Mouse (Mus musculus) intestine, postnatal 0 days (tissue): Measurements from ENCODE around the gene Sord. TPM values are rescaled to one million over a fixed set of nuclear protein-coding genes. Genes with fewer than 3 reads are reported as not detected.
A peak's percentile ranks its signal among the peaks of the same experiment; 100 is the strongest.
"Not testable (repeated sequence)": the region's sequence is repeated elsewhere in the genome, so short reads cannot be mapped to it uniquely, and the experiment has no call there.

Experiments used
- ATAC-seq: fragments of 200-750 bp; cut with Nextera tagmentation; 2 replicates; pipeline ENCODE4 v1.8.0; 2017; ENCODE audit warnings: mild to moderate bottlenecking, moderate TSS enrichment, moderate library complexity
- H3K27ac ChIP-seq: fragments of 300-500 bp; sonication (generic); 2 replicates; pipeline ENCODE4 v1.5.1; 2014; ENCODE audit warnings: mild to moderate bottlenecking, low read depth, low read length, moderate library complexity
- H3K27me3 ChIP-seq: fragments of 300-500 bp; sonication (generic); replicated peaks from 2 replicates; pipeline ENCODE4 v1.6.1; 2014; ENCODE audit warnings: low read length, mixed read lengths; ENCODE audit not compliant: control insufficient read depth, insufficient read depth
- H3K36me3 ChIP-seq: fragments of 300-500 bp; sonication (generic); 2 replicates; pipeline ENCODE4 v1.6.1; 2014; ENCODE audit warnings: mild to moderate bottlenecking, moderate library complexity; ENCODE audit not compliant: control insufficient read depth, insufficient read depth
- H3K4me1 ChIP-seq: fragments of 300-500 bp; sonication (generic); replicated peaks from 2 replicates; pipeline ENCODE4 v1.6.1; 2014; ENCODE audit warnings: antibody characterized with exemption, low read length, mixed read lengths; ENCODE audit not compliant: control insufficient read depth, insufficient read depth
- H3K4me2 ChIP-seq: fragments of 300-500 bp; sonication (generic); replicated peaks from 2 replicates; pipeline ENCODE4 v1.6.1; 2014; ENCODE audit warnings: low read depth, mild to moderate bottlenecking, moderate library complexity
- H3K4me3 ChIP-seq: fragments of 300-500 bp; sonication (generic); 2 replicates; pipeline ENCODE4 v1.5.1; 2014; ENCODE audit warnings: low read depth, low read length
- H3K9ac ChIP-seq: fragments of 300-500 bp; sonication (generic); 2 replicates; pipeline ENCODE4 v1.6.1; 2014; ENCODE audit warnings: mild to moderate bottlenecking, low read depth, low read length
- H3K9me3 ChIP-seq: fragments of 300-500 bp; sonication (generic); 2 replicates; pipeline ENCODE4 v1.6.1; 2016; ENCODE audit warnings: mixed run types; ENCODE audit not compliant: control insufficient read depth
- CTCF ChIP-seq: sonication (generic); IDR thresholded peaks from 2 replicates; pipeline ENCODE4 v1.5.1; 2016; ENCODE audit warnings: low read depth, mild to moderate bottlenecking, control low read depth, antibody characterized with exemption, moderate library complexity
- WGBS: fragments of 180-500 bp; shearing (Covaris S2); extraction: QIAGEN DNeasy Blood & Tissue Kit; methylation state at CpG from one replicate; pipeline ENCODE4 v1.1.7; 2014; 5-methylcytosine and 5-hydroxymethylcytosine counted together
- polyA plus RNA-seq: library from polyadenylated mRNA; unstranded; fragments of >200 nt; fragmentation: Nextera tagmentation; extraction: Ambion mirVana; gene quantifications from 2 replicates; pipeline ENCODE4 v1.2.1, GENCODE M21; 2015

Gene Sord
- polyA plus RNA-seq, 1 experiment from 2014 or later: 136 TPM

DNA sequence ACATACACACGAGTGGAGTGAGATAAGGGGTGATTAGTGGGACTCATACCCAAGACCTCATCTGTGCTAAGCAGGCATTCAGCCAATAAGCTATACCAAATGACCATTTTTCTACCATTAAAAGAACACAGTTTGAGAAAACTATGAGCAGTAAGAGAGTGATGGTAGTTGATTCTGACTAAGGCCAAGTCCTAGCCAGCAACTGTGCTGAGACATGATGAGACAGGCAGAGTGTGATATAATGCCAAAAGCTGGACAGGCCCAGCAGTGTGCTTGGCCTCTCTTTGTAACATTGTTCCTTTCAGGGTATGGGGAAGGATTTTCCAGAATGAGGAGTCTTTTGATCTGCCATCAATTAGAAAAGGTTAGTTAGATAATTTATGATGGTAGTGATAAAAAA, 33.0 kb upstream of the Sord start:
- Histone ChIP-seq H3K4me2 (no peak overlapping the region), H3K9ac (no peak overlapping the region), H3K4me3 (no peak overlapping the region), H3K27me3 (no peaks in the 10 kb centered on the region), H3K4me1 (no peaks in the 10 kb centered on the region), H3K9me3 (no peaks in the 10 kb centered on the region), H3K36me3 (no peaks in the 10 kb centered on the region), H3K27ac (no peak overlapping the region)
- WGBS: 71% methylated on average over 1 of the region's 1 CpGs
- TF ChIP-seq CTCF: no peak
- ATAC-seq: no peak

GRCm38 (mm10) chr2:122206440-122207107, 28.0 kb upstream of the Sord start:
- WGBS: 23% methylated on average over 2 of the region's 2 CpGs
- no peaks in the 10 kb centered on the region for H3K36me3 ChIP-seq
- no peak for TF ChIP-seq CTCF
- no peak overlapping the region for H3K4me2 ChIP-seq
- peak overlapping the region; percentile 76 for H3K27ac ChIP-seq
- peak; percentile 89 for ATAC-seq
- no peaks in the 10 kb centered on the region for H3K4me1 ChIP-seq
- no peaks in the 10 kb centered on the region for H3K9me3 ChIP-seq
- H3K4me3 ChIP-seq: no peak overlapping the region
- H3K9ac ChIP-seq: no peak overlapping the region
- H3K27me3 ChIP-seq: no peaks in the 10 kb centered on the region

GRCm38 (mm10) chr2:122210534-122211228, 23.9 kb upstream of the Sord start:
- WGBS: 78% methylated on average over 3 of the region's 3 CpGs
- Histone ChIP-seq H3K9me3 (no peaks in the 10 kb centered on the region), H3K27ac (no peak overlapping the region), H3K9ac (no peak overlapping the region), H3K4me2 (no peak overlapping the region), H3K4me1 (no peaks in the 10 kb centered on the region), H3K4me3 (no peak overlapping the region), H3K36me3 (no peaks in the 10 kb centered on the region), H3K27me3 (no peaks in the 10 kb centered on the region)
- no peak for ATAC-seq
- TF ChIP-seq CTCF: no peak

DNA sequence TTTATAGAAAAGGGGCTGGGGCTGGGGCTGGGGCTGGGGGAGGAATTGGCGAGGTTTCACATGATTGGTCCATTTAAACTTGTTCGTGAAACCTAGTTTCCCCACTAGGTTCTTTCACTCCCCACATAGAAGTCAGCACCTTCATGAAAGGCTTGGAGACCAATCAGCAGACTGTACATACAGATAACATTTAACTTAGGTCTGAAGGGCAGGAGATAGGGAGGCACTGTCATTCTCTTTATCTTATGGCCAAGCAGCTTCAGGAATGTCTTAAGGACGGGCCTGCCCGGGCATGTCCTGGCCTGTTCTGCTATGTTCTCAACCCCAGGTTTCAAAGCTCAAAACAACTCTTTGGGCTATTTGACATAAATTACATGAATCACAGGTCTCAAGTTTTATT, 17.5 kb upstream of the Sord start:
- not testable (repeated sequence) for H3K4me1 ChIP-seq, H3K9me3 ChIP-seq, H3K4me3 ChIP-seq, H3K4me2 ChIP-seq, H3K27me3 ChIP-seq, H3K36me3 ChIP-seq, H3K9ac ChIP-seq, H3K27ac ChIP-seq
- peak; percentile 73 for ATAC-seq
- WGBS: 60% methylated on average over 4 of the region's 4 CpGs

DNA sequence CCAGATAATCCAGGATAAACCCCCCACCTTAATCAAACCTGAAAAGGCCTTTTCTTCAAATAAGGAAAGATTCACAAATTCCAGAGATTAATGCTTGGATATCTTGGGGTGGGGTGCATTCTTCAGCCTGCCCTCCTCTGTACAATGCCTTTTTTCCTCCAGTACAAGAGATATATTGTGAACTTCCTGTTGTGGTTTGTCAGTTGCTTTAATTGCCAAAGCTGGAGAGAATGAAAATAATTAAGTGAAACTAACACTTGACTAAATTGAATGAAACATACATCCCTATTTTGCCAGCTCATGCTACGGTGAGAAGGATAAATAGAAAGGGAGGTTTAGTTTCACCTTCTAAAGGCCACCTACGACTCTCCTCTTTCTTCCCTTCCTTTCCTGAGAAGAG, 16.3 kb upstream of the Sord start:
- Histone ChIP-seq H3K9me3 (no peaks in the 10 kb centered on the region), H3K4me2 (no peak overlapping the region), H3K27me3 (no peaks in the 10 kb centered on the region), H3K9ac (no peak overlapping the region), H3K4me3 (no peak overlapping the region), H3K36me3 (no peaks in the 10 kb centered on the region), H3K4me1 (no peaks in the 10 kb centered on the region), H3K27ac (no peak overlapping the region)
- no peak for ATAC-seq
- no peak for TF ChIP-seq CTCF
- WGBS: 77% methylated on average over 2 of the region's 2 CpGs

GRCm38 (mm10) chr2:122221378-122221777, 13.2 kb upstream of the Sord start:
- no peak; the same call in 1 of the 2 replicates for ATAC-seq
- no peak for TF ChIP-seq CTCF
- H3K27ac ChIP-seq: no peak overlapping the region

More at GRCm38 (mm10) chr2:122221378-122221777, 13.2 kb upstream of the Sord start:
- Histone ChIP-seq H3K4me3 (no peak overlapping the region), H3K27me3 (no peaks in the 10 kb centered on the region), H3K9me3 (no peaks in the 10 kb centered on the region), H3K4me2 (0 out of 2 replicates have a peak overlapping the region, but pooled peaks have one; percentile 10), H3K9ac (no peak overlapping the region), H3K36me3 (no peaks in the 10 kb centered on the region), H3K4me1 (no peaks in the 10 kb centered on the region)
- WGBS: 23% methylated on average over 4 of the region's 4 CpGs
